ENCODE assay signal across 9 mouse cellular contexts in the genomic region with DNA sequence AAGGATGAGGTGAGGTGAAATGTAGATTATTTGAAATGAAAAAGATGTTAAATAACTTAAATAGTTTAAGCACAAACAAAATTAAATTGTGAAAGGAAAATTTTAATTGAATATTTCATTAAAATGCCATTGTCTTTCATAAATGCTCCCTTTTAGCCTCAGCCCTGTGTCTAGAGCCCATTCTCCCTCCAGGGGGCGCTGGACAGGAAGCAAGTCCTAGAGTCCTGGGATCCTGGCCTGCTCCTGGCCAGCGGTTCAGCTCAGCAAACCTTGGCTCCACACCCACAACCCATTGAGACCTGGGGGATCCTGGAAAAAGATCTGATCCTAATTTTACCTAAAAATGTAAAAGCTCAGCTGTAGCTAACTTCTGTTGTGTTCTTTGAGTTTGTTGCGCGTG. TPM values are rescaled to one million over a fixed set of nuclear protein-coding genes. Genes with fewer than 3 reads are reported as not detected.
DNase-seq lines count a peak whose midpoint lies in the region; ATAC-seq and TF ChIP-seq lines count a peak whose summit lies in the region.
"Had no signal": no experiment of that assay in that cellular context is flagged by ENCODE, and none has a peak within 500 bp of the region (broad histone marks: within the 10 kb centered on the region; RNA-seq: fewer than 3 reads in every experiment).

No protein-coding gene starts in this region.

- no peaks in the 10 kb centered on the region for H3K9me3 ChIP-seq in stomach, postnatal 0 days (ENCODE audit: control insufficient read depth, low read length)
- H3K9me3 ChIP-seq: limb, embryonic 12.5 days had no signal

- H3K27ac ChIP-seq in stomach, postnatal 0 days (replicated peaks), result no peak overlapping the region
- H3K27ac ChIP-seq: limb, embryonic 12.5 days had no signal

- no peaks in the 10 kb centered on the region for H3K27me3 ChIP-seq in stomach, postnatal 0 days (ENCODE audit: control insufficient read depth, insufficient read depth, low read length)
- H3K27me3 ChIP-seq: limb, embryonic 12.5 days had no signal

- WGBS in stomach, postnatal 0 days, result 61% methylated on average over 4 of the region's 4 CpGs

- H3K4me1 ChIP-seq in stomach, postnatal 0 days (replicated peaks; ENCODE audit: control insufficient read depth, insufficient read depth), result no peaks in the 10 kb centered on the region
- H3K4me1 ChIP-seq: limb, embryonic 12.5 days had no signal

- no peak overlapping the region for H3K4me3 ChIP-seq in stomach, postnatal 0 days (ENCODE audit: low read depth, low read length)
- H3K4me3 ChIP-seq: limb, embryonic 12.5 days had no signal

- H3K9ac ChIP-seq in stomach, postnatal 0 days (ENCODE audit: low read length), result no peak overlapping the region
- H3K9ac ChIP-seq: limb, embryonic 12.5 days had no signal

- TF ChIP-seq CTCF in stomach, postnatal 0 days (IDR thresholded peaks at IDR 0.05; ENCODE audit: low read depth), result peak; percentile 64

- no peak overlapping the region for H3K4me2 ChIP-seq in stomach, postnatal 0 days (replicated peaks; ENCODE audit: low read depth)
- H3K4me2 ChIP-seq: limb, embryonic 12.5 days had no signal

- ATAC-seq in stomach, postnatal 0 days (ENCODE audit: low FRiP score, low TSS enrichment), result no peak

- TF ChIP-seq EP300 in stomach, postnatal 0 days (optimal IDR thresholded peaks at IDR 0.05), result no peak

- DNase-seq in left cerebral cortex, adult 18-20 months (ENCODE audit: low spot score in 2 of 2), result peak; percentile 25 to 54
- no peak for DNase-seq in left cerebral cortex, adult 11 months (ENCODE audit: low spot score)
- peak; percentile 83 for DNase-seq in ZHBTc4 (ENCODE audit: low read depth, low spot score)
- DNase-seq in cerebellum, postnatal 25 days, result peak; percentile 19 to 61
- peak; percentile 77 for DNase-seq in heart, postnatal 4 days
- peak; percentile 88 for DNase-seq in lung, postnatal 14 days
- DNase-seq in stomach, postnatal 0 days (ENCODE audit: low spot score), result peak; percentile 45
- no peak for DNase-seq in frontal cortex, postnatal 14 days (ENCODE audit: low spot score in 2 of 2)

- no peaks in the 10 kb centered on the region for H3K36me3 ChIP-seq in stomach, postnatal 0 days (ENCODE audit: control insufficient read depth, insufficient read depth, low read length)
- H3K36me3 ChIP-seq: limb, embryonic 12.5 days had no signal

RNA-seq across cellular contexts. Expression of a gene that starts 44.5 kb away (rescaled TPM):
- 10 to 100 TPM; 21.3 to 23.1 TPM for total RNA-seq in left cerebral cortex, adult 18-20 months (2021)
- total RNA-seq in heart, postnatal 4 days (2021), result 1 to 10 TPM; 9.0 to 9.4 TPM
- polyA plus RNA-seq in stomach, postnatal 0 days (2015; fragmentation: Nextera tagmentation; extraction: Ambion mirVana), result 4.8 and 5.7 TPM in 2 replicates

Comparison
In these comparisons a context has a peak if more than half of its experiments do, and no peak if none do; other contexts are left out.
1. DNase-seq: peak in left cerebral cortex, adult 18-20 months (2 of 2), ZHBTc4 (single experiment), cerebellum, postnatal 25 days (2 of 2), heart, postnatal 4 days (single experiment), lung, postnatal 14 days (single experiment) and stomach, postnatal 0 days (single experiment); none in left cerebral cortex, adult 11 months (single experiment) and frontal cortex, postnatal 14 days (0 of 2).